Mouse (Mus musculus) heart, postnatal 0 days (tissue): ENCODE results near the gene Cybrd1. TPM values are rescaled to one million over a fixed set of nuclear protein-coding genes. Genes with fewer than 3 reads are reported as not detected.

Source experiments
- ATAC-seq: fragments of 200-750 bp; cut with Nextera tagmentation; 2 replicates; pipeline ENCODE4 v1.8.0; 2017; ENCODE audit warnings: low read depth, moderate number of reproducible peaks, moderate library complexity; ENCODE audit not compliant: insufficient read depth
- DNase-seq: peaks from one replicate; pipeline ENCODE4 v3.0.0-alpha.2; 2016; ENCODE audit warnings: low spot score
- H3K27ac ChIP-seq: fragments of 300-500 bp; sonication (generic); 2 replicates; pipeline ENCODE4 v1.5.1; 2014; ENCODE audit warnings: low read depth, mild to moderate bottlenecking
- H3K27me3 ChIP-seq: fragments of 300-500 bp; sonication (generic); 2 replicates; pipeline ENCODE4 v1.6.1; 2014; ENCODE audit warnings: low read length, mixed read lengths; ENCODE audit not compliant: control insufficient read depth, insufficient read depth
- H3K36me3 ChIP-seq: fragments of 300-500 bp; sonication (generic); replicated peaks from 2 replicates; pipeline ENCODE4 v1.6.1; 2014; ENCODE audit warnings: low read length, mixed read lengths; ENCODE audit not compliant: control insufficient read depth, insufficient read depth
- H3K4me1 ChIP-seq: fragments of 300-500 bp; sonication (generic); 2 replicates; pipeline ENCODE4 v1.6.1; 2014; ENCODE audit warnings: antibody characterized with exemption; ENCODE audit not compliant: control insufficient read depth, insufficient read depth
- H3K4me2 ChIP-seq: fragments of 300-500 bp; sonication (generic); 2 replicates; pipeline ENCODE4 v1.6.1; 2014; ENCODE audit warnings: low read depth, mild to moderate bottlenecking, low read length, moderate library complexity
- H3K4me3 ChIP-seq: fragments of 300-500 bp; sonication (generic); 2 replicates; pipeline ENCODE4 v1.5.1; 2014; ENCODE audit warnings: low read depth, low read length
- H3K9ac ChIP-seq: fragments of 300-500 bp; sonication (generic); replicated peaks from 2 replicates; pipeline ENCODE4 v1.6.1; 2014; ENCODE audit warnings: low read depth, low read length, mixed read lengths
- H3K9me3 ChIP-seq: fragments of 300-500 bp; sonication (generic); replicated peaks from 2 replicates; pipeline ENCODE4 v1.6.1; 2016; ENCODE audit warnings: low read length; ENCODE audit not compliant: control insufficient read depth
- CTCF ChIP-seq: IDR thresholded peaks from 2 replicates; pipeline ENCODE4 v1.5.1; 2016; ENCODE audit warnings: antibody characterized with exemption, control low read depth, low read depth
- EP300 ChIP-seq: IDR thresholded peaks from 2 replicates; pipeline ENCODE4 v1.6.1; 2016; ENCODE audit warnings: antibody characterized with exemption, low read depth
- WGBS: fragments of 180-500 bp; shearing (Covaris S2); extraction: QIAGEN DNeasy Blood & Tissue Kit; methylation state at CpG from one replicate; pipeline ENCODE4 v1.1.7; 2014; 5-methylcytosine and 5-hydroxymethylcytosine counted together
- polyA plus RNA-seq: library from polyadenylated mRNA; unstranded; fragments of >200 nt; fragmentation: Nextera tagmentation; extraction: Ambion mirVana; gene quantifications from 2 replicates; pipeline ENCODE4 v1.2.1, GENCODE M21; 2015
- total RNA-seq: library from RNA; depleted of rRNA; stranded (reverse); fragments of >200 nt; gene quantifications from 2 replicates; pipeline ENCODE4 v1.2.3, GENCODE M21; 2014; ENCODE audit warnings: low replicate concordance

The Cybrd1 gene
- total and polyA plus RNA-seq, 2 experiments from 2014 or later, result 0.60 to 2.6 TPM

DNA sequence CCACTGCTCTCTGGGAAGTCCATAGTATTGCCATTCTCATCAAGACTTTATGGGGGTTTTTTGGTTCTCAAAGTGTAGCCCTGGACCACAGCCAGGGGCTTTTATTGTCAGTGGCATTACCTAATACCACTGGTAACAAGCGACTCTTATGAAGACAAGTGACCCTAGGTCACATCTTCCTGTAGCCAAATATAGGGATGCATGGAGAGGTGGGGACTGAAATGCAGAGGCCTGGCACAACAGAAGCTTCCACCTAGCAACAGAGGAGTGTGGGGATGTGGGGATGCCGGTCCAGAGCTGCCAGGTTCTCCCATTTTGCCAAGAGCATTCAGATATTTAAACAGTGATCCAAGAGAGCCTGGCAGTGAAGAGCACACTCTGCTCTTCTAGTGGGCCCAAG is 5.9 kb downstream of the Cybrd1 start:
- 0 out of 2 replicates have a peak, but pooled peaks cover 11% of the 10 kb centered on the region for H3K27me3 ChIP-seq

DNA sequence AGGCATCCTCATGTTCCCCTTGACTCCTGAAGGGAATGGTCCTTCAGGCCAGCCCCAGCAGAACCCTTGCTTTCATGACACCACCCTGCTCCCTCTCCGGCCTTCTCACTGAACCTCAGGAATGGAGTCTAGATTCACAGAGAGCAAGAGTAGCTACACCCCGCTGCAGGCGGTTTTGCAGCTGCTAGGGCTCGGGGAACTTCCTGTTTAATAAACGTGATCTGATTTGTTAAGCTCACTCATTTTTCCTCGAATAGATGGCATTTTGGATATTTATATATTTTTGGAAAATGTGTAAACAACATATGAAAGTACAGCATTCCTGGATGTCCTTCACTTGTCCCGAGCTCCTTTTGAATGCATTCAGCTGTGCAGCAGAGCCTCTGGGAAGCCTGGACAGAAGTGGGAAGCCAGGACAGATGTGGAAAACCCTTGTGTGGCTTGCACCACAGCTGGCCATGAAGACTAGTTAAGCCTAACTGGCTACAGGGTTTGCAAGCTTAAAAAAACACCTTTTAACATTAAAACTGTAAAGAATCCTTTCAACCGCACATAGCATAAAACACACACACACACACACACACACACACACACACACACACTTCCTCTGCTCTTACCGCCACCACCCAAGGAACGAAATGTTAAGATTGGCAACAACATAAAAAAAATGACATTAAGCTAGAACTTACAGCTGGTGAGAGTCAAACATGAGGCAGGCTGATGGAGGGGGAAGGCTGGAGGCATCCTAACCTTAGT is 10.2 kb downstream of the Cybrd1 start:
- 74% methylated on average over 10 of the region's 10 CpGs for WGBS
- no peaks in the 10 kb centered on the region; the same call in 1 of the 2 replicates for H3K4me1 ChIP-seq
- no peak overlapping the region for H3K4me2 ChIP-seq
- no peaks in the 10 kb centered on the region for H3K36me3 ChIP-seq
- ATAC-seq, result no peak
- TF ChIP-seq CTCF (no peak), EP300 (no peak)
- H3K27me3 ChIP-seq, result no peaks in the 10 kb centered on the region
- DNase-seq, result no peak
- H3K9ac ChIP-seq, result no peak overlapping the region
- H3K9me3 ChIP-seq, result no peaks in the 10 kb centered on the region
- no peak overlapping the region for H3K4me3 ChIP-seq
- H3K27ac ChIP-seq, result no peak overlapping the region

More for the DNA sequence above, 5.9 kb downstream of the Cybrd1 start:
- H3K4me2 ChIP-seq, result no peak overlapping the region
- H3K9ac ChIP-seq, result no peak overlapping the region
- no peaks in the 10 kb centered on the region for H3K9me3 ChIP-seq
- H3K4me3 ChIP-seq, result no peak overlapping the region
- no peak overlapping the region for H3K27ac ChIP-seq
- ATAC-seq (no peak), DNase-seq (no peak)
- no peaks in the 10 kb centered on the region; the same call in 1 of the 2 replicates for H3K4me1 ChIP-seq
- H3K36me3 ChIP-seq, result no peaks in the 10 kb centered on the region
- 29% methylated on average over 2 of the region's 2 CpGs for WGBS
- TF ChIP-seq EP300, result no peak

DNA sequence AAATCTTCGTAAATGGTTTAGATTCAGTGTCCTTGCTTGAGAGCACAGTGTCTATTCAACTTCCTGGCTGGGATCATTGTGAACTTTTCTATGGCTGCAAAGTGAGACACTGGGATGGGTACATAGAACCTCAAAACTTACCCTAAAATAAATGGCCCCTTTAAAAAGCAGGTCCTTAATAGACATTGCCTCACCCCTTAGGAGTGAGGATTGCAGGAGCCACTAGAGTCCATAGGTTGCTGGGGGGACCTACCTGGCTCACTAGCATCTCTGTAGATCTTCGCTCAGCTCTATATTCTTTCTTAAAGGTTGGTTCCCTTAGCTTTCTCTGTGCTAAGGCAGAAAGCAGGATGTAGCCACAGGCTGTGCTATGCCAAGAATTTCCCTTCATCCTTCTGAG is 12.6 kb downstream of the Cybrd1 start:
- no peaks in the 10 kb centered on the region for H3K9me3 ChIP-seq
- H3K4me2 ChIP-seq, result no peak overlapping the region
- no peaks in the 10 kb centered on the region for H3K27me3 ChIP-seq
- H3K4me1 ChIP-seq, result no peaks in the 10 kb centered on the region
- no peak for ATAC-seq
- DNase-seq, result no peak
- TF ChIP-seq EP300, result no peak
- no peak for TF ChIP-seq CTCF
- no peak overlapping the region for H3K27ac ChIP-seq
- H3K4me3 ChIP-seq, result no peak overlapping the region
- WGBS, result 81% methylated on average over 2 of the region's 2 CpGs
- H3K9ac ChIP-seq, result no peak overlapping the region
- H3K36me3 ChIP-seq, result no peaks in the 10 kb centered on the region

DNA sequence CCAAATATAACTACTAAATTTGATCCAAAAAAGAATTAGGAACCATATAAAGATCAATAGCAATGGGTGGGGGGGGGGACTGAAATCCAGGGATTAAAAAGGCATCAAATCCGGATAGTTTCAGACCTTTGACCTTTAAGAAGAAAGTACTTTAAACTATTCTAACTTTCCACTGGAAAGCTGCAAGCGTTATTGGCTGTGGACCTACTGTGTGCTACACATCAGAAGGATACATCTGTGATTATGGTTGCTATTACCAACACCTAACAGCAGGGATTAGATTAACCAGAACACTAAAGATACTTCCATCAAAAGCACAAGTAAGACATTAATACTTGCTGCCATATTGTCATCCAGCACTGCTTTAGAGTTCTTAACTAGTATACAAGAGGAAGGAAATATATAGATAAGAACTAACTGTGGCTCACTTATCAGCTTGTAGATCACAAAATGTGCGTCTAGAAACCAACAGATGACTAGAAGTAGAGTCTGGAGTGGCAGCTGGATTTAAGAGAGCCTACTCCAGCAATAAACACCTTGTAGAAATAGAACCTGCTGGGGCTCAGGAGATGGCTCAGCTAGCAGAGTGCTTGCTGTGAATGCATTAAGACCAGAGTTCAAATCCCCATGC is 14.3 kb downstream of the Cybrd1 start:
- DNase-seq (no peak), ATAC-seq (no peak)
- TF ChIP-seq CTCF (no peak), EP300 (no peak)
- H3K4me1 ChIP-seq, result no peaks in the 10 kb centered on the region
- WGBS, result 73% methylated on average over 3 of the region's 3 CpGs
- H3K36me3 ChIP-seq, result no peaks in the 10 kb centered on the region
- no peak overlapping the region for H3K9ac ChIP-seq
- H3K9me3 ChIP-seq, result no peaks in the 10 kb centered on the region
- no peak overlapping the region for H3K27ac ChIP-seq
- no peak overlapping the region for H3K4me3 ChIP-seq
- no peaks in the 10 kb centered on the region for H3K27me3 ChIP-seq
- H3K4me2 ChIP-seq, result no peak overlapping the region

DNA sequence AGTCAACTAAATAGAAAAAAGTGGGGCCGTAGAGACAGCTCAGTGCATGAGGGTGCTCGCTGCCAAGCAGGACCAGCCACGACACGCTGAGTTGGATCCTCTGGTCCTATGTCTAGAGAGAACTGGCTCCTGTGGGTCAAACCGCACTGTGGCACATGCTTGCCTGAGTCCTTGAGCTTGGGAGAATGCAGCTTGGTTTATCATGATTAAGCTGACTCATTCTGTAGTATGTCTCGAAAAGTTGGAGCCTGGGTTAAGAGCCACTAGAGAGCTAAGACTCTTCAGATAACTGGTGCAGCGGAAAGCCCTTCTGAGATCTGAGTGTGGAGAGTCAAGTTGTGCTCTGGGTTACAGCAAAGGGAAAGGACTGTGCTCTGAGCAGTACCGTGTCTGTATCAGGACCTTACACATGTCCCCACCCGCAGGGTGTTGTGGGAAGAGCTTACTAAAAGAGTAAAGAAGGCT is 16.4 kb downstream of the Cybrd1 start:
- H3K4me3 ChIP-seq, result no peak overlapping the region
- no peak overlapping the region for H3K27ac ChIP-seq
- H3K4me2 ChIP-seq, result no peak overlapping the region
- WGBS, result 60% methylated on average over 9 of the region's 9 CpGs
- TF ChIP-seq EP300 (no peak), CTCF (no peak)
- no peak overlapping the region for H3K9ac ChIP-seq
- no peaks in the 10 kb centered on the region for H3K4me1 ChIP-seq
- ATAC-seq (no peak), DNase-seq (no peak)
- H3K27me3 ChIP-seq, result no peaks in the 10 kb centered on the region
- H3K9me3 ChIP-seq, result no peaks in the 10 kb centered on the region
- H3K36me3 ChIP-seq, result no peaks in the 10 kb centered on the region

DNA sequence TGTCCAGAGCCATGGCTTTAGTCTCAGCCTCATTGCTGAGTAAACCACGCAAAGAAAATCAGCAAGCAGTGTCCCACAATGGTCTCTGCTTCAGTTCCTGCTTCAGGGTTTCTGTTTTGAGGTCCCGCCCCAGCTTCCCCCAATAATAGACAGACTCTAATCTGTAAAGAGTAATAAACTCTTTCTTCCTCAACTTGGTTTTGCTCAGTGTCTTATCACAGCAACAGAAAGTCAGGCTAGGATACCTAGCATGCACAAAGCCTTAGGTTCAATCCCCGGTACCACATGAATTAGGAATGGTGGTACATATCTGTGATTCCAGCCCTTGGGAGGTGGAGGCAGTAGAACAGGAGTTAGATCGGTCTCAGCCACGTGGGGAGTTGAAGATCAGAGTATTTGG is 17.1 kb downstream of the Cybrd1 start:
- Histone ChIP-seq H3K4me3 (no peak overlapping the region), H3K9me3 (no peaks in the 10 kb centered on the region), H3K36me3 (no peaks in the 10 kb centered on the region), H3K27ac (no peak overlapping the region), H3K4me2 (no peak overlapping the region), H3K27me3 (no peaks in the 10 kb centered on the region), H3K4me1 (no peaks in the 10 kb centered on the region), H3K9ac (no peak overlapping the region)
- no peak for ATAC-seq
- TF ChIP-seq EP300, result no peak
- TF ChIP-seq CTCF, result no peak
- whole genome bisulfite sequencing, result 84% methylated on average over 5 of the region's 5 CpGs
- no peak for DNase-seq
